Mouse (Mus musculus): Measurements from ENCODE around the gene Slc52a3. TPM values are rescaled to one million over a fixed set of nuclear protein-coding genes. Genes with fewer than 3 reads are reported as not detected.

Slc52a3 gene
- 0.36 and 0.72 TPM in 2 replicates for polyA plus RNA-seq (2014; fragmentation: Nextera tagmentation; extraction: Ambion mirVana)

GRCm38 (mm10) chr2:151996229-151997189 is at the start of gene Slc52a3:
Slc52a3 (plus strand) TSS chr2:151996511.
- H3K27ac ChIP-seq (replicated peaks; ENCODE audit: low read depth, low read length) = no peak within 1 kb of the TSS
- WGBS = 8% methylated on average over 35 of the region's 35 CpGs
- H3K27me3 ChIP-seq (ENCODE audit: control insufficient read depth, insufficient read depth, low read length) = peaks cover 10% of the 10 kb centered on the region
- DNase-seq (ENCODE audit: low spot score) (peak; percentile 91), ATAC-seq (replicated peaks; ENCODE audit: insufficient number of reproducible peaks, low FRiP score, low TSS enrichment, low read depth) (no peak)
- no peak within 1 kb of the TSS for H3K4me2 ChIP-seq (ENCODE audit: low read depth, low read length)
- H3K9me3 ChIP-seq (replicated peaks; ENCODE audit: control insufficient read depth, low read length) = no peaks in the 10 kb centered on the region
- no peaks in the 10 kb centered on the region for H3K36me3 ChIP-seq (replicated peaks; ENCODE audit: control insufficient read depth, insufficient read depth, low read depth, low read length)
- no peak within 1 kb of the TSS for H3K4me3 ChIP-seq (ENCODE audit: low read depth, low read length)
- H3K4me1 ChIP-seq (ENCODE audit: control insufficient read depth, insufficient read depth, low read length) = no peaks in the 10 kb centered on the region
- H3K9ac ChIP-seq (replicated peaks; ENCODE audit: low read length) = no peak within 1 kb of the TSS

GRCm38 (mm10) chr2:151947617-151948016 is 48.7 kb upstream of the Slc52a3 start:
- H3K4me1 ChIP-seq (ENCODE audit: control insufficient read depth, insufficient read depth, low read length) = no peaks in the 10 kb centered on the region
- H3K4me2 ChIP-seq (ENCODE audit: low read depth, low read length) = no peak overlapping the region
- H3K9me3 ChIP-seq (replicated peaks; ENCODE audit: control insufficient read depth, low read length) = no peaks in the 10 kb centered on the region
- no peak overlapping the region for H3K4me3 ChIP-seq (ENCODE audit: low read depth, low read length)
- no peak overlapping the region for H3K27ac ChIP-seq (replicated peaks; ENCODE audit: low read depth, low read length)
- DNase-seq (ENCODE audit: low spot score) = no peak
- H3K36me3 ChIP-seq (replicated peaks; ENCODE audit: control insufficient read depth, insufficient read depth, low read depth, low read length) = no peaks in the 10 kb centered on the region
- H3K9ac ChIP-seq (replicated peaks; ENCODE audit: low read length) = no peak overlapping the region
- H3K27me3 ChIP-seq (ENCODE audit: control insufficient read depth, insufficient read depth, low read length) = no peaks in the 10 kb centered on the region
- ATAC-seq (replicated peaks; ENCODE audit: insufficient number of reproducible peaks, low FRiP score, low TSS enrichment, low read depth) = no peak
- WGBS = 84% methylated on average over 2 of the region's 2 CpGs

GRCm38 (mm10) chr2:151948311-151948710 is 48.0 kb upstream of the Slc52a3 start:
- DNase-seq (ENCODE audit: low spot score) (no peak), ATAC-seq (replicated peaks; ENCODE audit: insufficient number of reproducible peaks, low FRiP score, low TSS enrichment, low read depth) (no peak)
- Histone ChIP-seq H3K9ac (replicated peaks; ENCODE audit: low read length) (no peak overlapping the region), H3K4me3 (ENCODE audit: low read depth, low read length) (no peak overlapping the region), H3K9me3 (replicated peaks; ENCODE audit: control insufficient read depth, low read length) (no peaks in the 10 kb centered on the region), H3K4me2 (ENCODE audit: low read depth, low read length) (no peak overlapping the region), H3K36me3 (replicated peaks; ENCODE audit: control insufficient read depth, insufficient read depth, low read depth, low read length) (no peaks in the 10 kb centered on the region), H3K4me1 (ENCODE audit: control insufficient read depth, insufficient read depth, low read length) (no peaks in the 10 kb centered on the region), H3K27me3 (ENCODE audit: control insufficient read depth, insufficient read depth, low read length) (no peaks in the 10 kb centered on the region), H3K27ac (replicated peaks; ENCODE audit: low read depth, low read length) (no peak overlapping the region)
- WGBS = 77% methylated on average over 7 of the region's 7 CpGs

GRCm38 (mm10) chr2:151949082-151949774 is 47.1 kb upstream of the Slc52a3 start:
- no peaks in the 10 kb centered on the region for H3K36me3 ChIP-seq (replicated peaks; ENCODE audit: control insufficient read depth, insufficient read depth, low read depth, low read length)
- no peak overlapping the region for H3K4me2 ChIP-seq (ENCODE audit: low read depth, low read length)
- no peak for DNase-seq (ENCODE audit: low spot score)
- no peak overlapping the region for H3K4me3 ChIP-seq (ENCODE audit: low read depth, low read length)
- no peaks in the 10 kb centered on the region for H3K27me3 ChIP-seq (ENCODE audit: control insufficient read depth, insufficient read depth, low read length)
- no peaks in the 10 kb centered on the region for H3K9me3 ChIP-seq (replicated peaks; ENCODE audit: control insufficient read depth, low read length)
- no peak for ATAC-seq (replicated peaks; ENCODE audit: insufficient number of reproducible peaks, low FRiP score, low TSS enrichment, low read depth)
- no peak overlapping the region for H3K9ac ChIP-seq (replicated peaks; ENCODE audit: low read length)
- 77% methylated on average over 2 of the region's 2 CpGs for WGBS
- no peak overlapping the region for H3K27ac ChIP-seq (replicated peaks; ENCODE audit: low read depth, low read length)
- H3K4me1 ChIP-seq (ENCODE audit: control insufficient read depth, insufficient read depth, low read length) = no peaks in the 10 kb centered on the region

GRCm38 (mm10) chr2:151953665-151954064 is 42.6 kb upstream of the Slc52a3 start:
- ATAC-seq (replicated peaks; ENCODE audit: insufficient number of reproducible peaks, low FRiP score, low TSS enrichment, low read depth) = no peak
- H3K27ac ChIP-seq (replicated peaks; ENCODE audit: low read depth, low read length) = no peak overlapping the region
- WGBS = 85% methylated on average over 8 of the region's 8 CpGs

GRCm38 (mm10) chr2:151956500-151957137 is 39.7 kb upstream of the Slc52a3 start:
- Histone ChIP-seq H3K27me3 (ENCODE audit: control insufficient read depth, insufficient read depth, low read length) (no peaks in the 10 kb centered on the region), H3K9me3 (replicated peaks; ENCODE audit: control insufficient read depth, low read length) (no peaks in the 10 kb centered on the region), H3K27ac (replicated peaks; ENCODE audit: low read depth, low read length) (no peak overlapping the region), H3K9ac (replicated peaks; ENCODE audit: low read length) (no peak overlapping the region), H3K4me3 (ENCODE audit: low read depth, low read length) (no peak overlapping the region), H3K36me3 (replicated peaks; ENCODE audit: control insufficient read depth, insufficient read depth, low read depth, low read length) (no peaks in the 10 kb centered on the region), H3K4me2 (ENCODE audit: low read depth, low read length) (no peak overlapping the region), H3K4me1 (ENCODE audit: control insufficient read depth, insufficient read depth, low read length) (no peaks in the 10 kb centered on the region)
- 82% methylated on average over 4 of the region's 4 CpGs for WGBS
- DNase-seq (ENCODE audit: low spot score) (no peak), ATAC-seq (replicated peaks; ENCODE audit: insufficient number of reproducible peaks, low FRiP score, low TSS enrichment, low read depth) (no peak)

More at GRCm38 (mm10) chr2:151953665-151954064, 42.6 kb upstream of the Slc52a3 start:
- Histone ChIP-seq H3K4me1 (ENCODE audit: control insufficient read depth, insufficient read depth, low read length) (no peaks in the 10 kb centered on the region), H3K4me3 (ENCODE audit: low read depth, low read length) (no peak overlapping the region), H3K36me3 (replicated peaks; ENCODE audit: control insufficient read depth, insufficient read depth, low read depth, low read length) (no peaks in the 10 kb centered on the region), H3K4me2 (ENCODE audit: low read depth, low read length) (no peak overlapping the region), H3K9me3 (replicated peaks; ENCODE audit: control insufficient read depth, low read length) (no peaks in the 10 kb centered on the region), H3K27me3 (ENCODE audit: control insufficient read depth, insufficient read depth, low read length) (no peaks in the 10 kb centered on the region), H3K9ac (replicated peaks; ENCODE audit: low read length) (no peak overlapping the region)
- DNase-seq (ENCODE audit: low spot score) = no peak

GRCm38 (mm10) chr2:151959274-151959673 is 37.0 kb upstream of the Slc52a3 start:
- Histone ChIP-seq H3K9me3 (replicated peaks; ENCODE audit: control insufficient read depth, low read length) (no peaks in the 10 kb centered on the region), H3K36me3 (replicated peaks; ENCODE audit: control insufficient read depth, insufficient read depth, low read depth, low read length) (no peaks in the 10 kb centered on the region), H3K4me1 (ENCODE audit: control insufficient read depth, insufficient read depth, low read length) (no peaks in the 10 kb centered on the region; the same call in 1 of the 2 replicates), H3K27me3 (ENCODE audit: control insufficient read depth, insufficient read depth, low read length) (no peaks in the 10 kb centered on the region), H3K4me2 (ENCODE audit: low read depth, low read length) (no peak overlapping the region), H3K4me3 (ENCODE audit: low read depth, low read length) (no peak overlapping the region), H3K9ac (replicated peaks; ENCODE audit: low read length) (no peak overlapping the region), H3K27ac (replicated peaks; ENCODE audit: low read depth, low read length) (no peak overlapping the region)
- DNase-seq (ENCODE audit: low spot score) (peak; percentile 40), ATAC-seq (replicated peaks; ENCODE audit: insufficient number of reproducible peaks, low FRiP score, low TSS enrichment, low read depth) (no peak)
- WGBS = 16% methylated on average over 5 of the region's 5 CpGs
